Mouse (Mus musculus): ENCODE measurements around the gene Glis3. TPM values are rescaled to one million over a fixed set of nuclear protein-coding genes. Genes with fewer than 3 reads are reported as not detected.

Glis3 gene
- polyA plus RNA-seq, 1 experiment from 2014 or later: 8.4 TPM

DNA sequence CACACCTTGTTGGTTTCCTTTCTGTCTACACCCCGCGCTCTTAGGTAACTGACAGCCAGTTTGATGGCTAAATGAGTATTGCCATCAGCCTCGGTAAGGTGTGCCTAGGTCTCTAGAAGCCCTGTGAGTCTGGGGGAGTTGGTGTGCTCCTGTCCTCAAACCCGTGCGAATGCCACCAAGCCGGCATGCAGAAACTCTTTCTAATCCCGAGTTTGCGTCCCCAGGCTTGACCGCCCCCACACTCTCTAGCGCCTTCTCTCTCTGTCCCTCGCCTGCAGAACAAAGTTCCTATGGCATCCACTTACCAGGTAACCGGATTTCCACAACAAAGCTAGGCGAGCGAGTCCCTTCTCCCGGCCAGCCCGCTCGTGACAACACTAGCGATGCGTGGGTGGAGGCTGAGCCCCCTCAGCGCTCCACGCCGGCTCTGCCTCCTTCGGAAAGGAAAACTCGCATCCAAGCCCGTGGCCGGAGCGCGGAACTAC is 544 bp downstream of the Glis3 start:
- Histone ChIP-seq H3K4me2 (peak overlapping the region; percentile 99), H3K9me3 (replicated peaks) (no peaks in the 10 kb centered on the region), H3K4me3 (replicated peaks) (peak overlapping the region; percentile 70), H3K36me3 (no peaks in the 10 kb centered on the region), H3K9ac (peak overlapping the region; percentile 82), H3K4me1 (peaks cover 34% of the 10 kb centered on the region), H3K27me3 (peaks cover 4% of the 10 kb centered on the region; the same call in 1 of the 2 replicates), H3K27ac (peak overlapping the region; percentile 80)
- 0% methylated on average over 28 of the region's 28 CpGs for WGBS
- peak; percentile 29; the same call in 1 of the 2 replicates for ATAC-seq (replicated peaks; ENCODE audit: low FRiP score)

DNA sequence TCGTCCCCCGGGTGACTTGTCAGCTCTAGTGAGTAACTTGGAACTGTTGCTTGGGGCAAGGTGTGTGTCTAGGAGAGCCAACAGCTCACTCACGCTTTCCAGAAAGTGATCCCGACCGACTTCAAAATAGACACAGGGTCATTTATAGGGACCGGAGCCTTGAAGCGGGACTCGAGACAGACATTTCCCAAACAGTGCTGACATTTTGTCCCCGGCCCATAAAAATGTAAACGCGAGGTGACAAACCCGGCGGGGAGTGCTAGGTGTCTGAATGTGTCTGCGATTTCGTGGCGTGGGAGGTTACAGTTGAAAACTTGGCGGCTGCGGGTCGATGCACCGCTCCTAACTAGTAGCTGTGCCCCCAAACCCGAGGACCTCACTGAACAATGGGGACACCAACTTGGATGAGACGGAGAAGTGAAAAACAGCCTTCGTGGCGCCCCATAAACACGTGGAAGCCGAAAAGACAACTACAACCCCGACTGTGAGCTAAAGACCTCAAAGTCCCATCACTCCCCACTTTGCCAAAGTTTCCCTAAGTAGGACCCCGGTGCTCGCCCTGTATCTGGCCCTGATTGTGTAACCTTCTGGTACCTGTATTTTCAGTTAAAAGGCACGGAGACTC is 1.1 kb downstream of the Glis3 start:
- no peak for ATAC-seq (replicated peaks; ENCODE audit: low FRiP score)
- Histone ChIP-seq H3K4me1 (peaks cover 38% of the 10 kb centered on the region), H3K36me3 (no peaks in the 10 kb centered on the region), H3K9ac (peak overlapping the region; percentile 82), H3K9me3 (replicated peaks) (no peaks in the 10 kb centered on the region), H3K27me3 (peaks cover 4% of the 10 kb centered on the region; the same call in 1 of the 2 replicates), H3K4me2 (peak overlapping the region; percentile 99), H3K27ac (no peak overlapping the region), H3K4me3 (replicated peaks) (peak overlapping the region; percentile 70)
- under 1% methylated on average over 30 of the region's 30 CpGs for WGBS

DNA sequence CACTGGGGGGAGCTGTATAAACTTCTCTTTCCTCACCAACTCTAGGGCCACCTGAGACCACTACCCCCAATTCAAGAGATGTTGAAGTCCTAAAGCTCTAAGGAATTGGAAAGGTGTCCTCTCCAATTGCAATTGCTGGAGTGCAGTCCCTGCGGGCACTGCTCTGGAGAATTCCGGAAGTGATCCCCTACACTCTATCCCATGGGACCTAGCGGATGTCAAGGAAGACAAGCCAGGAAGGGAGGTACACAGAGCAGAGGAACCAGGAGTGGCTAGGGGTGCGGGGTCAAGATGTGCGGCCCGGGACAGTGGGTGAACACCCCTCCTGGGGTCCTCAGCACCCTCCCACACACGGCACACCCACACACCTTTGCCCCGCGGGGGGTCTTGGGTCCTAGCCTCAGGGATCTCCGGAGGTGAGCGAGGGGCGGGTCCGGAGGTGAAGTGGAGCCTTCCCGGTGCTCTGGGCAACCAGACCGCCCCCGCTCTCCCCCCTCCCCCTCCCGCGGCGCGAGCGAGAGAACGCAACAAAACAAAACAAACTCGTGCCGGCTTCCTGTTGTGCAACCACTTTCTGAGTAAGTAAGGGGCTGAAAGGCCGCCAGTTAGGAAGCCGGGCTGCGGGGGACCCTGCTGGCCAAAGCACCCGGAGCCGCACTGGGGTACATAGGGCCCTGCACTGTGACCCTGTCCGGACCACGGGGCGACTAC is 2.0 kb downstream of the Glis3 start:
- peak overlapping the region; percentile 82 for H3K9ac ChIP-seq
- no peaks in the 10 kb centered on the region for H3K36me3 ChIP-seq
- peak overlapping the region; percentile 70 for H3K4me3 ChIP-seq (replicated peaks)
- no peaks in the 10 kb centered on the region for H3K9me3 ChIP-seq (replicated peaks)
- H3K27ac ChIP-seq: 0 out of 2 replicates have a peak overlapping the region, but pooled peaks have one; percentile 20
- under 1% methylated on average over 32 of the region's 32 CpGs for WGBS
- peak overlapping the region; percentile 99 for H3K4me2 ChIP-seq
- no peaks in the 10 kb centered on the region; the same call in 1 of the 2 replicates for H3K27me3 ChIP-seq
- H3K4me1 ChIP-seq: peaks cover 38% of the 10 kb centered on the region
- ATAC-seq (replicated peaks; ENCODE audit: low FRiP score): peak; percentile 22; the same call in 1 of the 2 replicates

DNA sequence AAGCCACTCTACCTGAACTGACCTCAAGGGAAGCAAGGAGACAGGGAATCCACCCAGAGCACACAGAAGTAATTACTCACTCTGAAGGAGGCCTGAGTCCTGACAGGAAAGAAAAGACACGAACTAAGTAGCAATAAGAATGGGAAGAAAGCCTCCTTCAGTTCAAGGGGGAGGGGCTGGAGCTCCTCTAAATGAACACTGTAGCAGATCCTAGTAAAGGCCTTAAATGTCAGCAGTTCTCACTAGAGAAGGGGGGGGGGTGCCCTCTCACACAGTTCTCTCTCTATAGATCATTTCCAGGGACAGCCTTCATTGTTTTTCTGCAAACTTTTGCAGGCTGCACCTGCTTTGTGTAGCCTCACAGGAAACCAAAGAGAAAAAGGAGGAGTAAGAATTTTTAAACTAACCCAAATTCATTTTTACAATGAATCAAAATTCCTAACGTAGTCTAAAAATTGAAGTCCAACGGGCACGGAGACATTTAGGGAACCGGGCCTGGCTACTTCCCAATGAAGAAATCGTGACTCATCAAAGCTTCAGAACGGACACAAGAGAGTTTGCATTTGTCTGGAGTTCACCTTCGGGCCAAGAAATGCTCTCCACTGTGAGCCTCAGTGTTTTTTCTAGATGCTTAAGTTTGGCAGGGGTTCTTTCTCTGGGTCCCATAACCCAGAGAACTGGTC is 2.7 kb downstream of the Glis3 start:
- 0 out of 2 replicates have a peak overlapping the region, but pooled peaks have one; percentile 20 for H3K27ac ChIP-seq
- no peak for ATAC-seq (replicated peaks; ENCODE audit: low FRiP score)
- H3K9ac ChIP-seq: peak overlapping the region; percentile 82; the same call in 1 of the 2 replicates
- peak overlapping the region; percentile 70 for H3K4me3 ChIP-seq (replicated peaks)
- H3K27me3 ChIP-seq: no peaks in the 10 kb centered on the region; the same call in 1 of the 2 replicates
- WGBS: 32% methylated on average over 8 of the region's 8 CpGs
- H3K9me3 ChIP-seq (replicated peaks): no peaks in the 10 kb centered on the region
- no peaks in the 10 kb centered on the region for H3K36me3 ChIP-seq
- H3K4me2 ChIP-seq: peak overlapping the region; percentile 99
- peaks cover 38% of the 10 kb centered on the region for H3K4me1 ChIP-seq

DNA sequence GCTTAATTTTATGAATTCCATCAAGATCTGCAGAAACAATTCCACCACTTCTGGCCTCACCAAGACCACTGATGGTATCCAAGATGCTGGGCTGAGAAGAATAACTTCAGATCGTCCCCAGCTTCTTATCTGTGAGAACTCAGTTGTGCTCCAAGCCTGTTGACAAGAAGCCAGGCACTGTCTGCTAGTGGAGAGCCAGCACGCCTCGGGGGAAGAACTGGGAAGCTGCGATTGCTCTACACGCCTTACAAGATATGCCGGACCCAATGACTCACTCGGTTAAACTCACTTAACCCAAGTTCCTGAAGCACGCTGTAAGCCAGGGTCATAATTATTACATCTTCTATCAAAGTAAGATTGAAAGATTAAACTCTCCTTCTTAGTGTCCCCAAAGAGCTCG is 16.1 kb downstream of the Glis3 start:
- Histone ChIP-seq H3K27ac (no peak overlapping the region), H3K9me3 (replicated peaks) (no peaks in the 10 kb centered on the region), H3K4me1 (peaks cover 34% of the 10 kb centered on the region), H3K4me3 (replicated peaks) (no peak overlapping the region), H3K27me3 (no peaks in the 10 kb centered on the region), H3K36me3 (peaks cover 7% of the 10 kb centered on the region; the same call in 1 of the 2 replicates), H3K9ac (no peak overlapping the region), H3K4me2 (no peak overlapping the region)
- no peak for ATAC-seq (replicated peaks; ENCODE audit: low FRiP score)
- WGBS: 76% methylated on average over 9 of the region's 9 CpGs

DNA sequence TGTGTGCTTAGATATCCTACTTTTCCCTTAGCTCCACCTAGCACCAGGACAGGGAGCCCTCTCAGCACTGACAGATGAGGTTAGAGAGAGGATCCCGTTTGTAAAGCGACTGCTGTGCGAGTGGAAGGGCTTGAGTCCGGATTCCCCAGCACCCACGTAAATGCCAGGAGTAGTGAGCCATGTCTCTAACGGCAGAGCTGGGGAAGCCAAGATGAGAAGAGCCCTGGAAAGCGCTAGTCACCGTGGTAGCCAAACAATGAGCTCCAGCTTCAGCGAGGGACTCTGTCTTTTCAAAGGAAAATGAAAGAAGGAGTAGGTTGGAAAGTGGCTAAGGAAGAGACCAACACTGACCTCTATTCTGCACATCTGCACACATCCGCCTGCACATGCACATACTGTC is 16.7 kb downstream of the Glis3 start:
- 53% methylated on average over 10 of the region's 10 CpGs for WGBS
- Histone ChIP-seq H3K36me3 (peaks cover 7% of the 10 kb centered on the region; the same call in 1 of the 2 replicates), H3K4me2 (0 out of 2 replicates have a peak overlapping the region, but pooled peaks have one; percentile 10)

DNA sequence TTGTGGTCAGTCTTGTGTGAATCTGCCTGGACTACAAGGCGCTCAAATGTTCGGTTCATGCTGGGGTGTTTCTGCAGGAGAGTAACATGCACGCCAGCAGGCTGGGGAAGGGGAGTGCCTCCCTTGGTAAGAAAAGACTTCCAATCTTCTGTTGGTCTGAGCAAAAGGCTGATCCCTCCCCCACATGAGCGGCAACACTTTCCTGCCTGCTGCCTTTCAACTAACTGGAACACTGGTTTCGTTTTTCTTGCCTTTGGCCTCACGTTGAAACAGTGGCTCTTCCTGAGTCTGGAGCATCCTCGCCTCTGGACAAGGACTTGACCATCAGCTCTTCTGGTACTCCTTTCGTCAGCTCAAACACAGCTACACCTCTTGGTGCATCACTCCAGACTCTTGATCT is 17.4 kb downstream of the Glis3 start:
- no peak overlapping the region for H3K27ac ChIP-seq
- no peaks in the 10 kb centered on the region for H3K9me3 ChIP-seq (replicated peaks)
- 0 out of 2 replicates have a peak, but pooled peaks have one; percentile 13 for ATAC-seq (replicated peaks; ENCODE audit: low FRiP score)
- H3K36me3 ChIP-seq: peaks cover 7% of the 10 kb centered on the region; the same call in 1 of the 2 replicates
- no peak overlapping the region for H3K9ac ChIP-seq
- peak overlapping the region; percentile 29 for H3K4me2 ChIP-seq
- WGBS: 34% methylated on average over 8 of the region's 8 CpGs
- H3K4me3 ChIP-seq (replicated peaks): no peak overlapping the region
- peaks cover 43% of the 10 kb centered on the region for H3K4me1 ChIP-seq
- H3K27me3 ChIP-seq: no peaks in the 10 kb centered on the region

More for the DNA sequence above, 16.7 kb downstream of the Glis3 start:
- ATAC-seq (replicated peaks; ENCODE audit: low FRiP score): no peak
- Histone ChIP-seq H3K27me3 (no peaks in the 10 kb centered on the region), H3K9ac (no peak overlapping the region), H3K4me3 (replicated peaks) (no peak overlapping the region), H3K27ac (no peak overlapping the region), H3K4me1 (peaks cover 41% of the 10 kb centered on the region), H3K9me3 (replicated peaks) (no peaks in the 10 kb centered on the region)

DNA sequence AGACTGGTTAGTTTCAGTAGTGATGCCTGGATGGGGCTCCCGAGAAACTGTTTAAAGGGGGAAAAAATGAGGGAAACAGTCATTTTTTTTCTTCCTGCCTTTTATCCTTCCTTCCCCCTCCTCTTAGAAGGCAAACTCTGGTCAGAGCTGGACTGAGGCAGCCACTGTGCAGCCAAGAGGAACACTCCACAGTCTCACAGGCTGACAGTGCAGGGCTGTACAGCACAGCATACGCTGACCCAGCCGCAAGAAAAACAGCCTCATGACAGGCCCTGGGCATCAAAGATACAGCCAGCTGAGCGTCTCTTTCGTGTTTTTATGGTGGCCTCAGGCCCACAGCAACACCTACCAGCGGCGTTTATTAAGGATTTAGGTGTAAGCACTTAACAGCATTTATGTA is 19.0 kb downstream of the Glis3 start:
- peak; percentile 91 for ATAC-seq (replicated peaks; ENCODE audit: low FRiP score)
- Histone ChIP-seq H3K36me3 (peaks cover 7% of the 10 kb centered on the region; the same call in 1 of the 2 replicates), H3K4me2 (0 out of 2 replicates have a peak overlapping the region, but pooled peaks have one; percentile 7), H3K27ac (peak overlapping the region; percentile 49), H3K9me3 (replicated peaks) (no peaks in the 10 kb centered on the region), H3K27me3 (no peaks in the 10 kb centered on the region), H3K4me1 (peaks cover 58% of the 10 kb centered on the region), H3K4me3 (replicated peaks) (no peak overlapping the region), H3K9ac (no peak overlapping the region)
- WGBS: 29% methylated on average over 7 of the region's 7 CpGs

DNA sequence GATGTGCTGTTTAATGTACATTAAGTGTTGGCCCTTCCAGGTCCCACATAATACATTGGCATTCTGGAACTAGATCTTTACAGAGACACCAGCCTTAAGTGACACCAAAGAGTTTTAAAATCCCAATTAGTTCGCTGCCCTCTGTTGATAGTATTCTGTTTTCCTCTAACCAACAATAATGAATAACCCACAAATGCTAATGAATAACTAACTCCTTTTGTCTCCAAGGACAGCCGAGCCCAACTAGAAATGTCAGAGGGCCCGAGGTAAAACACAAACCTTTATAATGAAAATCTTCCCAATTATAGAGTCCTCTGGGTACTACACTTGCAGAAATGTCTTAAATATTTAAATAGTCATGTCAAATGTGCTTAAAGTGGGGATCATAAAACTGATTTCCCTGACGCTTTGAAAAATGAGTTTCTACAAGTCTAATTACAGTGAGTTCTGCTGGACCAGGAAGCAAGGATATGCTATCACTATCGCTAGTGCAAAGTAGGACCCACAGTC is 22.1 kb downstream of the Glis3 start:
- H3K9me3 ChIP-seq (replicated peaks): no peaks in the 10 kb centered on the region
- WGBS: 64% methylated on average over 5 of the region's 5 CpGs
- H3K36me3 ChIP-seq: no peaks in the 10 kb centered on the region
- ATAC-seq (replicated peaks; ENCODE audit: low FRiP score): no peak
- peak overlapping the region; percentile 85 for H3K27ac ChIP-seq
- no peak overlapping the region for H3K4me2 ChIP-seq
- peaks cover 62% of the 10 kb centered on the region for H3K4me1 ChIP-seq
- no peaks in the 10 kb centered on the region for H3K27me3 ChIP-seq
- H3K9ac ChIP-seq: no peak overlapping the region
- H3K4me3 ChIP-seq (replicated peaks): no peak overlapping the region

DNA sequence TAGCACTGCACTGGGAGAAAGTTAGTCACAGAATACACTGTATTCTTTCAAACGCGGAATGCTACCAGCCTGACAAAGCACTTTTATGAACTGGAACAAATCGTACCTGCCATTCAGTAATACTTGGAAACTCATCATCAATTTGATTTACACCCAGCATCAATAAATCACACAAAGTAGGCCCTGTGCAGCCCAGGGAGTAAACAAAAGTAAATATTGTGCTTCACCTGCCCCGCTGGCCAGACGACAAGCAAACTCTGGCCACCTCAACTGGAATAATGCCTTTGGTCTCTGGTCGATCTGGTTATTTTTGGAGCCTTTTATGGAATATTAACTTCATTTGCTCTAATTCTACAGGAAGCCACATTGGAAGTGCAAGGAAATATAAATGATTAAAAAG is 23.0 kb downstream of the Glis3 start:
- Histone ChIP-seq H3K4me1 (peaks cover 53% of the 10 kb centered on the region), H3K4me2 (no peak overlapping the region), H3K27me3 (no peaks in the 10 kb centered on the region), H3K9ac (no peak overlapping the region), H3K4me3 (replicated peaks) (no peak overlapping the region), H3K36me3 (no peaks in the 10 kb centered on the region), H3K9me3 (replicated peaks) (no peaks in the 10 kb centered on the region), H3K27ac (peak overlapping the region; percentile 85)
- WGBS: 19% methylated on average over 6 of the region's 6 CpGs
- ATAC-seq (replicated peaks; ENCODE audit: low FRiP score): no peak

DNA sequence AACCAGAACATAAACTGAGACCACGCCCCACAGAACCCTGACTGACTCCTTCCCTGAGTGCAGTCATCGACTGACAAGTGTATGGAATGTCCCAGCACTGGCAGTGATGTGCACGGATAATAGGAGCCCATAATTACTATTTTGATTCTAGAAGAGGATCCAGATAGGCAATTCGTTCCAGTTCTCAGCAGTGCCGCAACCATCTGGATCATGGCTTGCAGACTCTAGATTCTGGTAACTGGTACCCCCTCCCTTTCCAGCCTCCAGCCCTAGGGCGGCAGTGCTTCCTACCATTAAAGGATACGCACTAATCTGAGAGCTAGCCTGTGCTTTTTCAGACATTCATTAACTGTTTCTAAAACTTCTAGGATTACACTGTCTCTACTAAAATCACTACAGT is 24.7 kb downstream of the Glis3 start:
- Histone ChIP-seq H3K27ac (peak overlapping the region; percentile 33), H3K9ac (no peak overlapping the region), H3K4me3 (replicated peaks) (no peak overlapping the region), H3K4me2 (no peak overlapping the region), H3K27me3 (no peaks in the 10 kb centered on the region), H3K9me3 (replicated peaks) (no peaks in the 10 kb centered on the region), H3K4me1 (peaks cover 42% of the 10 kb centered on the region), H3K36me3 (no peaks in the 10 kb centered on the region)
- WGBS: 56% methylated on average over 7 of the region's 7 CpGs
- ATAC-seq (replicated peaks; ENCODE audit: low FRiP score): 0 out of 2 replicates have a peak, but pooled peaks have one; percentile 15
